Mouse (Mus musculus): Measurements from ENCODE around the gene Lpar3.

Lpar3 gene

GRCm38 (mm10) chr3:146260203-146260602, 39.4 kb downstream of the Lpar3 start:
- no peak for DNase-seq (ENCODE audit: low read depth, low spot score)

DNA sequence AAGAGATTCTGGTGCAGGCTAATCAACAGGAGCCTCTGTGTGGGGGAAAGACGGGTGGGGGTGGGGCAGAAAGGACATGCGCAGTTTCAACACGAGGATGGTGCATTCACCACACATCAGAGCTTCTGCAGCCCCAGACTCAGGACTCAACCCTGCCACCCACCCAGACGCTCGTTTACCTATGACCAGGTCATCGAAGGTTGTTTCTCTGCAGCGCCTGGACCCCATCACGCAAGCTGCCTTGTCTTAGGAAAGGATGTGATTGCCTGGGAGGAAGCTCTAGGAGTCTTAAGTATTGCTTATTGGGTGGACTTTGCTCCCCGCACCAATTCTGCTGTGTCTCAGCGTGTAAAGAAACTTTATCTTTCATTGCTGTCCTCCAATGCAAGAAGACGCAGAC, 40.1 kb downstream of the Lpar3 start:
- DNase-seq (ENCODE audit: low read depth, low spot score): no peak

DNA sequence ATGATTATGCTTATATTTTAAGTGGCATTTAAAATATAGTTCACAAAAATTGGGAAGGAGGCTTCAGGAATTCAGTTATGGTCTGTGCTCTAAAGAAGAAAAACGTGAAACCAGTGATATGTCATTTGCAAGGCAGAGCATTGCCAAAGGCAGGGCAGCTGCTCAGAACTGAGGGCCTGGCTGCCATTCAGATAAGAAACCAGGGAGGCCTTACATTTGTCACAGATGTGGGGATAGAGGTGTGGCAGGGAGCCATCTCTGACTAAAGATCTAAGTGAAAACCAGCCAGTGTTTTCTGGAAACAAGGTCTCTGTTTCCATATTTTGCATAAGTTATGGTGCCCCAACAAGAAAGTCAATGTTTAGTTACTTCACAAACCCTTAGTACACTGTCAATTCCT, 41.8 kb downstream of the Lpar3 start:
- no peak for DNase-seq (ENCODE audit: low read depth, low spot score)

DNA sequence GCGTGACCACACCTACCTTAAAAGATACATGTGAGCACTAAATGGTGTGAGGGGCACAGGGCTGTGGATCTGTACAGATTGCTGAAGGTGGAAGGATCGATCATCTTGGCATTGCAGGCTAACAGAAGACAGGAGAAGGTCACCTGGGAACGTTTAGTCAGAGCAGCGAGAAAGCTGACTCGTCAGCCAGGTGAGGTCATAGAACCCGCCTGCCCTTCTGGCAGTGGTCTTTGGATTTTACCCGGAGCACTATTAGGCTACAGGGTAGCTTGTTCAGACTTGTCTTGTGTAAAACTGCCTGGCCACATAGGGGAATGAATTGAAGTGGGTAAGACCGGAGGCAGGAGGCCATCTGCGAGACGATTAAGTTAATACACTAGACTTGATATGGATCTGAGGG, 43.4 kb downstream of the Lpar3 start:
- DNase-seq (ENCODE audit: low read depth, low spot score): no peak

GRCm38 (mm10) chr3:146265545-146266130, 44.9 kb downstream of the Lpar3 start:
- no peak for DNase-seq (ENCODE audit: low read depth, low spot score)

- DNase-seq (ENCODE audit: low read depth, low spot score): no peak
Measured at GRCm38 (mm10) chr3:146268024-146268801, 47.5 kb downstream of the Lpar3 start.

- no peak for DNase-seq (ENCODE audit: low read depth, low spot score)
Measured at GRCm38 (mm10) chr3:146274503-146274902, 53.7 kb downstream of the Lpar3 start.

- DNase-seq (ENCODE audit: low read depth, low spot score): no peak
Measured at GRCm38 (mm10) chr3:146275360-146276025, 54.7 kb downstream of the Lpar3 start.

DNA sequence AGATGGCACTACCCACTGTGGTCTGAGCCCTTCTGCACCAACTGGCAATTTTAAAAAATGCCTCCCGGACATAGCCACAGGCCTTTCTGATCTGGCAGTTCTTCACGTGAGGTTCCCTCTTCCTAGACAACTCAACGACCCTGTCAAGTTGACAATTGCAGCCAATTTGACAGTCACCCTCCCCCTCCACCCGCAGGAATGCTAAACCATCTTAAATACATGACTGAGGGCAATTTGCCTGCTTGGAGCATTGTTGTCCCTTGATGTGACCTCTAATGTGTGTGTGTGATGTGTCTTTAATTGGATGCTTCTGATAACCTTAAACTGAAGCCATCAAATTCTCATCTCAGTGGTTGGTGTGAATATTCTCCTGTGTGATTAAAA, 55.3 kb downstream of the Lpar3 start:
- DNase-seq (ENCODE audit: low read depth, low spot score): no peak

DNA sequence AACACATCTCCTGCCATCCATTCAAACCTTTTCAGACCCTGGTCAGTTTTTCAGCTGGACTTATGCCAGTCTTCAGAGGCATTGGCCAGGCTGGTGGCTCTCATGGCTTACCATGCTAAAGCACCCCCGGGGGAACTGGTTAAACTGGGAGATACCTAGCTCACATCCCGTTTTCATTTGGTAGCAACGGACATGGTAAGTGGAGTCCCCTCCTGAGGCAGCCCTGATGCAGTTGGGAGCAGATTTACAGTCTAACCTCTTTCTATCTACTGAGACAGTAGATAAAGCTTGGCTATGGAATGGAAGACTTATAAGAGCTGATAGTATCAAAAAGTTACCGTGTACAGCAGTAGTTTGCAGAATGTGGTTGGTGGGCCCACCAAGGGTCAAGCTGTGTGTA, 56.2 kb downstream of the Lpar3 start:
- no peak for DNase-seq (ENCODE audit: low read depth, low spot score)

- peak; percentile 77 for DNase-seq (ENCODE audit: low read depth, low spot score)
Measured at GRCm38 (mm10) chr3:146277456-146277855, 56.7 kb downstream of the Lpar3 start.

DNA sequence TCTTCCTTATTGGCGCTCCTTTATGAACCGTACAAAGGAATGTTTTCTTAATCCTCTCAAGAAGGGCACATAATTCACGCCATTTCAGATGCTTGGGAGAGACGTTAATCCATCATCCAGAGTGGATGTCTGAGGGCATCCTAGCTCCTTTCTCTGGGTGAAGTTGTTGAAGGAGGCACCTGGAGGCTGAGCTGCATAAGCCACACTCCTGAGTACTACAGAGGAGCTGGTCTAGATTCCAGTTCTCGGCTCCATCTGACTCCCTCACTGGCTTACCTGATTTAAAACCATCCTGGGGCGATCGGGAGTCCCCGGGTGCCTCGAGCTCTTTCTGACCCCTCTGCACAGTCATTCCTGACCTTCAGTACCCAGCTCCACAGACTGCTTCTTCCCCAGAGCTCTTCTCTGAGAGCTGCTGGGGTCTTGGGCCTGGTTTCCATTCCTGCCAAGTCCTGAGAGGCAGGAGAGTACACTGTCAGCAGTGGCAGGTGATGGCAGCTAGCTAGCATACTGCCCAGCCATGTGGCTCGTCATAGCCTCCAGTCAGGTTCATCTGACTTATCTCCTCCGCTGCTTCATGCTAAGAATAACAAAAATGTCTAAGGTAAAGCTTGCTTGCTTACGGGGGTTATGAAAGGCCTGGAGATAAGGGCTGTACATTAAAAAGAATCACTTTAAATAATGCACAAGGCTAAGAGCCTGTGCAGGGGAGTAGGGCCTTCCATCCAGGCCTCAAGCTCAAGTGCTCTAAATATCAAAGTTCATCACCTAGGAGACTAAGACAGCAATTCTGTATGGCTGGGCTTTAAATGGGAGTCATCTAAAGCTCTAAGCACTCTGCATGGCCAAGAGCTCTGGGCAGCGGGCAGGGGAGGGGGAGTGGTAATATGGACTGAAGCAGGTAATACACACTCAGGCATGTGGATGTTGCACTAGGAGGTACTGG, 57.7 kb downstream of the Lpar3 start:
- no peak for DNase-seq (ENCODE audit: low read depth, low spot score)

DNA sequence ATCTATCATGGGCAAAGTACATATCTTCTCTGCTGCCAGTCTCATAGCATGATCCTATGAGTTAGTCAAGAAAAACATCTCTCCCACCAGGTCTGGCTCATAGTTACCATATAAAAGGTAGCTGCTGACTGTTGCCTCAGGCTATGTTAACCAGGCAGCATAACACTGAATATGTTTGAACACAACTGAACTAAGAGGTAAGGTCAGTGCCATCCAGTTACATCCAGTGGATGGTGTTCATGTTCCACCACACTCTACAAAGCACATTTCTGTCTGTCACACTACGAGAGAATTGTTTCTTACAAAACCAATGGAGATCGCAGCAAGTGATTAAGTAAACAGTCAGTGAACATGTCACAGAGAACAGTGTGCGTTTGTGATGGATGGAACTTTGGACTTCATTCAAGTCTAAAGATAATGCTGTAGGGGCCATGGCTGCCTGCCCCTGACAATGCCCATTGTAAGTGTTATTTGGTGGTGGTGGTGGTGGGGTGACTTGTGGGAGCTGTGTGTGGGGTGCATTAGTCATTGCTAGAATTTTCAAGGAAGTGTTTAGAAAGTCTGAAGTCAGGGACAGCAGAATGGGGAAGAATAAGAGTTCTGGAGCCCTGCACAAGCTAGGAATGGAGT, 63.1 kb downstream of the Lpar3 start:
- no peak for DNase-seq (ENCODE audit: low read depth, low spot score)

DNA sequence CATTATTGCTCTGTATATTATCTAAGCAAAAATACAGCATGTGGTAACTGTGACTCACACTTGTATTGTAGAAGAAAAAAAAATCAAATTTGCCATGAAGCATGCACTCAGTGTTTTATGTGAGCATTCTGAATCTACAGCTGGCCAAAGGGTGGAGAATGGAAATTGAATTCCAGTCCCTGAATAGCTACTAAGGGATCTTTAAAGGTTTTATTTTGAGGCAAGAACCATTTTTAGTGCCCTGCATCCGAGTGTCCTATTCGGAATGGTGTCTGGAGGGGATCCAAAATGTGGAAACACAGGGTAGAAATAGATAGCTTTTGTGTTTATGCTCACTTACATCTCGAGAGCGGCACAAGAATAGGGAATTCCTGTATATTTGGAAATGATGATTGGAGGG, 65.4 kb downstream of the Lpar3 start:
- DNase-seq (ENCODE audit: low read depth, low spot score): no peak

- no peak for DNase-seq (ENCODE audit: low read depth, low spot score)
Measured at GRCm38 (mm10) chr3:146291928-146292327, 71.2 kb downstream of the Lpar3 start.

DNA sequence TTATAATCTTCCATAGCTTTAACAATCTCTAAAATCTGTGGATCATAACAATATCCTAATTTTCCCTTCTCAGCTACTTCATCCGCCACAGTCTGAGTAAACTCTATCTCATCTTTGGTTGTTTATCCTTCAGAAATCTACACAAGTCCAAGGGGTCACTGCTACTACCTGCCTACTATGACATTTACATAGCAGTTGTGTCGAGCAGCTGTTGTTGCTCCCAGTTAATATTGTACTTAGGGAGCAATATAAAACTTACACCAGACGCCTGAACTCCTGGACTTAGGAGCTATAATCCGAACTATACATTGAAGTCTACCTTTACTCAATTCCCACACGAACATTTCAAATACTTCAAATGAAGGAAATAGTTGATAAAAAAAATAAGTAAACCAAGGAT, 71.8 kb downstream of the Lpar3 start:
- no peak for DNase-seq (ENCODE audit: low read depth, low spot score)

GRCm38 (mm10) chr3:146302451-146302850, 81.7 kb downstream of the Lpar3 start:
- DNase-seq (ENCODE audit: low read depth, low spot score): no peak

DNA sequence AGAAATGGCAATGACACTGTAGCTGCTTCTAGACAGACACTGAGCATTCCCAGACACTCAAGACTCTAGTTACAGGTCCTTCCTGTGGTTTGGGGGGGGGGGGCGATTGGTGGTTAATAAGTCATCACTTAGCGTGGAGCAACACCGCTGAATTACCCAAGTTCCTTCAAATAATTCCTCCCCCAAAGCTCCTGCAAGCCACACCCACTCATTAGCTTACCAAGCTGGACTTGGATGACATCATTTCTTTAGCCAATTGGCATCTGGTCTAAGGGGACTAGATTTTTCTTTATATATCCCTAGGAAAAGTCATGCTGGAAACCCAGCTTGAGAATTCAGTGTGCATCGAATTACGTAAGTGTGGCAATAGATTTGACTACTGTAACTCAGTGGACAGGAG, 82.4 kb downstream of the Lpar3 start:
- no peak for DNase-seq (ENCODE audit: low read depth, low spot score)

DNA sequence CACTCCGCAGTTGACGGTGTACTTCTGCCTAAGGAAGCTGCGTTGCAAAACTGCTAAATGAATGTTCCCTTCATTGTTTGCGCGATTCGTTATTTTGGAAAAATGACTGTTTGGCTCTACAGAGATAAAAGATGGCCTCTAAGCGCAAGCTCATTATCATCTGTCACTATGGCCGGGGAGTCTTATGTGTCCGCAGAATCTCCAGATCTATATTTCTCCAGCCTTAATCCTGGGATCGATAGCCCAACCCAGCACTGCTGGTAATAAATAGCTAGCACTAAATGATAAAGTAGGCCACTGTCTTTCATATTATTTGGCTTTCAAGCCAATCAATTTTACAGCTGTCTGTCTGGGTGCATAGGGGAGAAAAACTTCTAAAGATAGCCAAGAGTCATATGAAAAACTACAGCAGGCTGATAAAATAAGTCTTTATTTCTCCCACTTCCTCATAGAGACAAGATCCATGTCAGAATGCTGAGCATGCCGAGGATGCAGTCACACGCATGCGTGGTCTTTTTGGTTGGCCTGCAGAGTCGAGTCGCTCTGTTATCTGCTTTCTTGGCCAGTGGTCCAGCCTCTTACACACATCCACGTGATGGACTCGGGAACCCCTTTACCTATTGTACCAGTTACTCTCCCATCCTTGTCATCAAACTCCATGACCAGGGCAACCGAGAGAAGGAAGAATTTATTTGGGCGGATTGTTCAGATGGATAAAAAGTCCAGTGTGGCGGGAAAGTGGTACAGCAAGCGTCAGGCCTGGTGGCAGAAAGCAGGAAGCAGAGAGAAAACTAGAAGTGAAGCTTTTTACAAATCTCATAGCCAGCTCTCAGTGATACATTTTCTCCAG, 84.0 kb downstream of the Lpar3 start:
- DNase-seq (ENCODE audit: low read depth, low spot score): no peak

- no peak for DNase-seq (ENCODE audit: low read depth, low spot score)
Measured at GRCm38 (mm10) chr3:146307341-146307740, 86.6 kb downstream of the Lpar3 start.
